Mouse (Mus musculus): ENCODE results near the gene Aldh1a3.
A peak's percentile ranks its signal among the peaks of the same experiment; 100 is the strongest.

Gene Aldh1a3

DNA sequence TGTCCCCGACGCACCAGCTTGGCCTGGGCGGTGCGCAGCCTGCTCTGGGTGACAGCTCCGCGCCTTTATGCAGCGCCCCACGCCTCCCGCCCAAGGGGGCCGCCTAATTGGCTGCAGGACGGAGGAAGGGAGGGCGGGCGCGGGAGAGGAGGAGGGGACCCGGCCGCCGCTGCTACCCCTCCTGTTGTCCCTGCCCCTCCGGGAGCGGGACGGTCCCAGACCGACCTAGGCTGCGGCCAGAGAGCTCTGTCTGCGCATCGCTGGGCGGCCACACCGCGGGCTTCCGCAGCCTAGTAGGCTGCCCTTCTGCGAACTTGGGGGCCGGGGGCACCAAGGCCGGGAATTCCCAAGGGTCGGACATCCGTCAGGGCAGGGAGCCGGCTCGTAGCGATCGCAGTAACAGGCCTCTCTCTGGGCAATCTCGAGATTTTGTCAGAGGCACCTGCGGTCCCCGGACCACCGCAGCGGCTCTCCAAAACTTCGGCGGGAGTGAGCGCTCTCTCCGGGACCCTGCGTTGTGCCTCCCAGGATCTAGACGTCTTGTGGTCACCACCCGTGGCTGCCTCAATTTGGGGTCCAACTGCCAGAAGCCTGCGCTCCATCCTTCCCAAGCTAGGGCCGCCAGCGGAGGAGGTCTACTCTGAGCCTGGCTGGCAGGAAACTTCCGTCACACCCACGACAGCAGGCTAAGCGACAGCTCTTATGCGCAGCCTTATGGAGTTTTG, at the start of gene Aldh1a3:
TSS of gene Aldh1a3 (minus strand) at position 81 of the 725 bp plus-strand sequence.
- peak; percentile 49 to 76 for DNase-seq

DNA sequence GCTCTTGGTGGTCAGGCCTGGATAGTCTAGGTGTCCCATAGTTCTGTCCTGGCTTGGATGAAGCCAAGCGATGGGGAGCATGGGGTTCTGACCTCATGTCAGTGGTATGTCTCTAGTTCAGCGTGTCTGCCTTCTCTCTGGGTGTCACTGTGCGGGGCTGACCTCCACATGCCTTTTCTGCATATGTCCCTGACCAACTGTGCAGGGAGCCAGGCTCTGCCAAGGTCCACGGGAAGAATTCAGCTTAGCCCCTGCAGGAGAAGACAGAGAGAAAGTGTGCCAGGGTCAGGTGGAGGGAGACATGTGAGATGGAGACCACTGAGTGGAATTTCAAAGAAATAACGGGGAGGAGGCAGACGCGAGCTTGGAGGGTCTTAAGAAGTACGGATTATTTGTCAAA, 49.0 kb upstream of the Aldh1a3 start:
- DNase-seq = no peak

DNA sequence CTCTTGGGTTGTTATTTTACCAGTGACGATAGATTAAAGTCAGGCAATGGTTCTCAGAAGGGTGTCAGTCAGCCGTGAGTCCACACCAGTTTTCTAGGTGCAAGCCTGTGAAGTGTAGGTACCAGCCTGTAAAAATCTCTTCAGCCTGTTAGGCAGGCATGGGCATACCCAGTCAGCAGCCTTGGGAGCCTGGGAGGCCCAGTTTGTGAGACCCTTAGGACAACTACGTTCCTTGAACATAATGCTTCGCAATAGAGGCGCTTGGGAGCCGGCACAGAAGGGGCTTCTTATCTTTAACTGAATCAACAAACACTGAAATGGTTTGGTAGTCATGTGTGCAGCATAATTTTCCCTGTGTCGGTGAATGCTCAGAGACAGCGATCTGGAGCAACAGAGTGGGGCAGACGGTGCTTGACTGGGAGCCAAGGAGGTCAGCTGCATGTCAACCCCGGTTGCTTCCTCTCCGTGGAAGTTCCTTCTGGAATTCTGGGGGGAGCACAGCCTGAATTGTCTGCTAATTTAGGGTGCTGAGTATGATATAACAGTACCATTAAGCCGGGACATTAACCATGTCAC, 44.4 kb upstream of the Aldh1a3 start:
- no peak for DNase-seq

DNA sequence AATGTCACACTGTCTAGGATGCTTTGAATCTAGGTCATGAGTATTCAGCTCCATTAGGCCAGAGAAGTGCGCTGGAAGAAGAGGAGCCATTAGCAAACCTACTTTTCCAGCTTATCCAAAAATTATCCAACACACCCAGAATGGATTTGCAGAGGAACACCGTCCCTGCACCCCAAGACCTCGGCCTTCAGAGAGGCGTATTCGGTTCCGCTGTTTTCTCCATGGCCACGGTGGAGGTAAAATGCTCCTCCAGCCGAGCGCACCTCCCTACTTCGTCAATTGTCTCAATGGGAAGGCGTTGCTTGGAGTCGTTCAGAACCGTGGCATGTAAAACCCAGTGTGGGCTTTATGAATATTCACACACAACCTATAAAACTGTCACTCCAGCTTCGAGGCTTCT, 39.3 kb upstream of the Aldh1a3 start:
- no peak for DNase-seq

DNA sequence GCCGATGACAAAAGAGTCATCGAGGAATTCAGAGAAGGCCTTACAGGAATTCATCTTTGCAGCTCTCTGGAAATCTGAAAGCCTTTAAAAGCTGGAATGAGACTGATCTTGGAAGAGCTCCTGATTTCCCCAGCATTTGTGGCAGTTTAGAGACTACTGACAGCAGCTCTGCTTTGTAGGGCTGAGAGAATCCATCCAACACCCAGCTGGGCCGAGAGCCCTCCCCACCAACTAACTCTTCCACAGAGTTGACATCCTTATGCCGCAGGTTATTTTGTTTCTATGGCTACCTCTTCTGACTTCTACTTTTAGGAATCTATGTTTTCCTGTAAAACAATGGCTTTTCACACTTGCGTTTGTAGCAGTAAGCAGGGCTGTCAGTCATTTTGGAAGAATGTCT, 37.9 kb upstream of the Aldh1a3 start:
- DNase-seq = no peak

DNA sequence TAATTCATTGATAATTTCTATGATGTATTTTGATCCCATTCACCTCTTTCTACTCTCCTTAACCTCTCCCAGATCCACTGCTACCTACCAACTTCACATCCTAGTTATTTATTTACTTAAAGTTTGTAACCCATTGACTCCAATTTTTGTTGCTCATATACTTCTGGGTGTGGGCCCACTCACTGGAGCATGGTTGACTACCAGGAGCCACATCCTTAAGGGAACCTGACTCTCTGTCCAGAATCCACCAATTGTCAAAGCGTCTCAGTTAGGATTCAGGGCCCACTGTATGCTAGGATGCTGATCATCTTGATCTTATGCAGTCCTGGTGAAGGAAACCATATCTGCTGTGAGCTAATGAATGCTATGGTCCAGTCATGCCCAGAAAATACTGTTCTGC, 35.8 kb upstream of the Aldh1a3 start:
- DNase-seq = no peak

DNA sequence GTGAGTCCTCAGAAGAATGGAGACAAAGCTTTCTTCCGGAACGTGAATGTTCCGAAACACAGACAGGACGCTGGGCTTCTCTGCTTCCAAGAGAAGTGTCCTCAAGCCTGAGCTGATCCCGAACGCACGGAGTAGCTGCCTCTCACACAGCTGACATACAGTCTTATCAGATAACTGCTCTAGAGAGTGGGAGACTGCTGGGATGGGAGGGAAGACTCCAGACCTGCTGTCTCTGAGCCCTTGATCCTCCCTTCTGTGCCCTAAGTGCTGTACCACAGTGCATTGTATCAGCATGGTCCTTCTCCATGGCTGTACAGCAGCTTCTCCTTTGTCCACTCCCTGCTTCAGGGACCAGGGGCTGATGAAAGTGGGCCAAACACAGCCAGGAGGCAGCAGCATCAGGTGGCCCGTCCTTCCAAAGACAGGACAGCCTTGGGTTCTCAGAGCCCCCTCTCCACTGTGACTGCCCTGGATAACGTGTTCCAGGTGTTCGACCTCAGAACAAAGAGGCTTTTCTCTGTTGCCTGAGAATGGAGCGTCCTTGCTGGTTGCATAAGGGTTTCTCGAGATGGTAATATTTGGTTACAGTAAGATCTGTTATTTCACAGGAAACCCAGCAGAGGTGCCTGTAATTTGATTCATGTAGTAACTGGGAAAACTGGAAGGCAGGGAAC, 24.4 kb upstream of the Aldh1a3 start:
- DNase-seq = no peak

DNA sequence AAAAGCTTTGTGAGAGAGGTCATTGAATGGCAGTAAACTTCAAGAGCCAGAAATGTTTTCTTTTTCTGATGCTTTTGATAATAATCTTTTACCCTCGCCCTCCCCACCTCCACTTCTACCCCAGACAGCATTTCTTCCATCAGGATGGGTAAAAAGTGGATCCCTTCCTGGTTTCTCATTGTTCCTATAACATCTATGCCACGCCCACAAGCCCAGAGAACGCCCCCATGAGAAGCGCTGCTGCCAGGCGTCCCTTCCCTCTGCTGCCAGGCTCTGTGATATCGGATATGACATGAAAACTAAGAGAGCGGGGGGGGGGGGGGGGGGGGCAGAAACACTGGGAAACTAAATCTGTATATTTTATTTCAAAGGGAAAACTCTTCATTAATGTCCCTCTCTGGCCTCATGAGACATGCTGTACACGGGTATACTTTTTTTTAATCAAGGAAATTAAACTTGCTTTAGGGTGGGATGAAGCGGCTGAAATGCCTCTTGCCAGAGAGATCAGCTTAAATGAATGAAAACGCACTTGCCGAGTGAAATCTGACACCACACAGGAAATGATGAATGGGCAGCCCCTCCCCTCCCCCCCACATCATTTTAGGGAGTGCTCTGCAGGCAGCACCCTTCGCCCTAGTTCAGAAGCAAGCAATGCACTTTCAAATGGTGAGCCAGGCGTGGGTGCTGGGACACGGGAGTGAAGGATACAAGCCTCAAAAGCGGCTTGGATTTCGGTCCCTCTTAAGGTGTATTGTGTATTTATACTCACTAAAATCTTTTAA, 22.8 kb upstream of the Aldh1a3 start:
- peak in 1 of 2 experiments; percentile 33 for DNase-seq

DNA sequence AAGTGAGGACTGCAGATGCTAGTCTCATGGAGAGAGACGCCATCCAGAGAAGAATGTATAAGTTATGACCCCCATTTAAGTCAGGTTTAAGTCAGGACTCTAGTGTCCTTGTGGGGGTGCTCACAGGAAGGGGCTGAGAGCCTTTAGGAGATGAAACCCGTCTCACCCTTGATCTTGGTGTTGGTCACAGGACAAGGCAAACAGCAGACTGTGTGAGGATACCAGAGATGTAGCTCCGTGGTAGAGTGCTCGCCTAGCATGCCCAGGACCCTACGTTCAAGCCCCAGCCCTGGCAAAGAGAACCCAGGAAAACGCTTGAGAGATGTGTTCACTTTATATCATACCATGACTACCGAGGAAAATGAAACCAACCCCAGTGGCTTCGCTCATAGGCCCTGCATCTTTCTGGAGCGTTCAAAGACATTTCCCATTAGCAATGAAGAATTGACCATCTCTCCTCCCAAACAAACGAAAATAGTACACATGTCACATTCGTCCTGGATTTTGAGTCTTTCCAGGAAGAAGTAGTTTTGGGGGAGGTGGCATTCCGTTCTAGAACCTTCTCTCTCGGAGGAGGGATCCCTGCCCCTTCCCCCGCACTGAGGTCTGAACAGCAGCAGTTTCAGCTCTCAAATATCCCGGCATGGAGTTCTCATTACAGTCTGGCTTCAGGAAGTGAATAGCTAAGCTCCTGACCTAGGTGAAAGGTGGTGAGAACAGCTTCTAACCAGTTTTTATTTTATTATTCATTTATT, 21.6 kb upstream of the Aldh1a3 start:
- no peak for DNase-seq

DNA sequence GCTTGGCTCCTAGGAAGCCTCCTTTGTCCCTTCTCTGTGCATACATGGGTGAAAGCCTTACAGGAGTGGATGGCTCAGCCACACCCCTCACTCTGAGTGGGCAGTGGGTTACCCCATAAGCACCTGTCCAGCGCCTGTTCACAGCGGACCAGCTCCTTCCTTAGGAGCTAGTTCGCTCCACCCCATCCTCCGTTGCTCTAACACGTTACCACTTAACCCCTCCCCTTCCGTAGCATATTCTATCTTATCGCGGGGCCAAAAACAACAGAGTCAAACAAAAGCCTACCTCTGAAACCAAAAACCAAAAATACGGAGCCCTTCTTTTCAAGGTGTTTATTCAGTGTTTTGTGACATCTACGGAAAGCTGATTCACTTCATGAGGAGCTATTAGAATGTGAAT, 21.0 kb upstream of the Aldh1a3 start:
- DNase-seq = no peak

DNA sequence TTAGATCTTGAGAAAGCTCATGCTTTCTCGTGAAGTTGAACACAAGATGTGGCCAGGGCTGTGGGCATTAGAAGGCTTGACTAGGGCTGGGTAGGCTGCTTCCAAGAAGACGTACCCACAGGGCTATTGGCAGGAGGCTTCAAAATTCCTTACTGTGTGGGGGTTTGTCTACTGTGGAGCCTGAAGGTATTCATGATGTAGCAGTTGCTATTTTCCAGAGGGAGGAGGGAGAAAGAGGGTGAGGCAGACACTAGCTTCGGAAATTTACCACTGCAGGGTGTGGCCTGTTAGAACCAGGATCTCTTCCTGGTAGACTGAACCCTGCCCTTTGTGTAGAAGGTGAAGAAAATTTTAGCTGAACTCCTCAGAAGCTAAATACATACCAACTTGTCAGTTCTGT, 19.5 kb upstream of the Aldh1a3 start:
- no peak for DNase-seq

DNA sequence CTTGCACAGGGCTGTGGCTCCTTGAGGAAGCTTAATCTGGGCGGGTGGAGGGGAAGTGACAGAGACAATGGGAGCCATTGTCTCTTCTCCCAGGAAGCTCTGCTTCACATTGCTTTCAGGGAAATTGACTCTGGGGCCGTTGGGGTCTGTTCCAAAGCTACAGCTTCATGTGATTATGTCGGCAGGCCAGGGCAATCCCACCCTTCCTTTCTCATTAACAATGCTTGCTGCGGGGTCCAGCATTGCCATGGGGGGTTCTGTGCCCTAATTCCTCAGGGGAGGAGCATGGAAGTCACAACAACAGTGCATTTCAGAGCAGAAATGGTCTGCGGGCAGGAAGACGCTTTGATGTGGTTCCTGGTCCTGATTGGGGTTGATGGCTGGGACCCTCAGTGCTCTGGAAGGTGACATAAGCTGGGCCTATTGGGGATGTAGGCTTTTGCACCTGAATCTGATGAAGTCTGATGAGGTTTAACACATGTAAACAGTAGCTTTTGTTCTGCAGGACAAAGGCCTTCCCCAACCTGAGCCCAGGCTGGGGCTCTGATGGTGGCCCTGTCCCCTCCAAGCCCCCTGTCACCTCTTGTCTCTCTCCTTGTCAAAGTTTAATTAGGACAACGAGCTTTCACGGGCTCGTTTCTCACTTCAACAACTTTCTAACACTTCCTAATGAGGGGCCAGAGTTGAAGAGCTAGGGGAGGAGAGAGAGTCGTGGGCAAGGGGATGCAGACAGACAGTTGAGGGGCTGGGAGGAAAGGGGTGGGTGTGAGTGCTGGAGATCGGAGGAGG, 18.0 kb upstream of the Aldh1a3 start:
- no peak for DNase-seq

DNA sequence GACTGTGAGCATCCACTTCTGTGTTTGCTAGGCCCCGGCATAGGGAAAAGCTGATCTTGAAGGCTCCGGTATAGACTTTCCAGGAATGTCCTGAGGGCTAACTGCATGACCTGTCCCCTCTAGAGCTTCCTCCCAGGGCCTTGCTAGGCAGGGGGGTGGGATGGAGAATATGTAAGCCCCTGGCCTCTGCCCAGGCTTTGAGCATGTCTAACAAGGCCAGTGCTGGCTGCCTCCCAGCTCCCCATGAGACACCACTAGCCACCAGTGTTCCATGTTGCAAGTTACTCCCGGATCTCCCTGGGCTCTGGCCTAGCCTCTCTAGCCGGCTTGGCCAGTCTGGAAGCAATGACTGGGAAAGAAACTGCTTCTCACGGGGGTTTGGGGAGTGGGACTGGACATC, 17.4 kb upstream of the Aldh1a3 start:
- DNase-seq = no peak

DNA sequence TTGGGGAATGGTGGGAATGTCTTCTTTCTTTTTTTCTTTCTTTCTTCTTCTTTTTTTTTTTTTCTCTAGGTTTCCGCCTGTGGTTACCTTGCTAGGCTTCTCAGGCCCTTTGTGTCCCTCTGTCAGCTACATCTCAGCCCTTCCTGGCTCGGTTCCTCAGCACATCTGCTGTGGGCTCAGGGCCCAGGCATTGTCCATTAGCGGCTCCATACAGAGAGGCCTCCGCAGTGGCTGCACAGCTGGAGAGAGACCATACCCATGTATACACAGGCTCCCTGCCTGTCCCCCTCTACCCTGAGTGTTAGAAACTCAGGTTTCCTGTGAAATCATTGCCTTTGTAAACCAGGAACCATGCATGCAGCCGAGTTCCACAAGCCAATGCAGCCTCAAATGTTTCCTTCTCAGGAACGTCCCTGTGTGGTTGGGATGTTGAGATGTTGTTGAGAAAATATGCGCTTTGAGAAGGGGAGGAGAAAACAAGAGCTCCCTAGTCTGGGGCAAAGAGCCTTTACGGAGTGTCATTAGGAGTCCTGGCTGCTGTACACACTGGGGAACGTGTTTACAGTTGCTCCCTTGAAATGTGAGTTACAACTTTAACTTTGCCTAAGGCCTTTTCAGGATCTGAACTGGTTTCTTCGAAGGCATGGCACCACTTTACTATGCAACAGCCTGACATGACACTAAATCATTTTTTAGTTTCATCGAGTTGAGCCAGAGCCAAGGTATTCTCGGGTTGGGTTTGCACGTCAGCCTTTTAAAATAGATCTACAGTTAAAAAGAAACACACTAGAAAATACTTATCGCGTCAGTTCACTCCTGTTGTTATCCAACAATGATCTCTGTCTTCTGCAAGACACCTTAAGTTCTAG, 15.4 kb upstream of the Aldh1a3 start:
- no peak for DNase-seq

DNA sequence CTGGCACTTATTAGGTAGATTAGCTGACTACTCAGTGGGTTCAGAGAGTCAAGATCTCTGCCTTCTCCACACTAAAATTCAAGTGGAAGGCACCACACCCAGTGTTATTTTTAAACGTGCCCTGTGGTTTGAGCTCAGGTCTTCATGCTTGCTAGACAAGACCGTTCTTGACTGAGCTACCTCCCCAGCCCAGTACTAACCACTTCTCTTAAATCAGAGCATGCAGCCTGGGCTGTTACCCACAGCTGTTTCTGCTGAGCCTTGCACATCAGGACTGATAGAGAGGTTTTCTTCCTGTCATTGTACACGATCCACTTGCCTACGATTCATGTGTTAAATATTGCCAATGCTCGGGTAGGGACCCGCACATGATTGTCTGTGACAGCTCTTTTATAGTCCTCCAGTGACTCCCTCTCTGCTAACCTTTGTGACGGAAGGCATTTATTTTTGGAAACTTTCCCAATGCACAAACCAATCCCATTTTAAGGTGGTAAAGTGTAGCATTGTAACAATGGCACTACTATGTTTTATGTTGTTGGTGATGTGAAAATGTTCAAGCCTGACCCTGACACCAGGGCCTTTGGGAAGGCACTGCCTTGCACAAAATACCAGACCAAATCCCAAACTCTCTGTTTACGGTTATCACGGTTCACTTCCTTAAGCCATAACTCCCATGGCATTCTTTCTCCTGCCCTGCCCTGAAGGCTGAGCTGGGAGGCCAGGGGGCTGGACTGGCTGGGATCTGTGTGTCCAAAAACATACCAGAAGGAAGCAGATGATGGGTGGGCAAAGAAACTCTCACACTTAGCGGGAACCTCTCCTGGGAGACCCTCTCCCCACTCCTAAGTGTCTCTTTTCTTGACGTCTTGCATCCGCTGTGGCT, 11.7 kb upstream of the Aldh1a3 start:
- no peak for DNase-seq

DNA sequence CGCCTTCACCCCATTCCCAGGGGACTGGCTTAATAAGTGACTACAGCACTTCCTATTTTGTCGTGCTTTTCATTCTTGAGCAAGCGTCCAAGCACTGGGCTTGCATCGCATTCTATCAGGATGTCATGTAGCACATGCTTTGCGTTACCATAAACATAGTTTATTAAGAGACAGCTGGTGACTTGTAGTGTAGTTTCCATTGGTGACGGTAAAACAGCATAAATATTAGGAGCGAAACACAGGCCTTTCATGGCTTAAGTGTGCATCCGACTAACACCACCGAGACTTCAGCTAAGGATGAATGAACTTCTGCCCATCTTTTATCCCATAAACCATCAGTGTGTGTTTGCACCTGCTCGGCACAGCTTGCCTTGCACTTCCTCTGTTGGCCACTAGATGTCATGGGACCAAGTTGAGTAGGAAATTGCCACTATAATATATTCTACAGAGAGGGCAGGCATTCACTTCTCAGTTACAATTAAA, 7.2 kb upstream of the Aldh1a3 start:
- DNase-seq = peak; percentile 69 to 80

DNA sequence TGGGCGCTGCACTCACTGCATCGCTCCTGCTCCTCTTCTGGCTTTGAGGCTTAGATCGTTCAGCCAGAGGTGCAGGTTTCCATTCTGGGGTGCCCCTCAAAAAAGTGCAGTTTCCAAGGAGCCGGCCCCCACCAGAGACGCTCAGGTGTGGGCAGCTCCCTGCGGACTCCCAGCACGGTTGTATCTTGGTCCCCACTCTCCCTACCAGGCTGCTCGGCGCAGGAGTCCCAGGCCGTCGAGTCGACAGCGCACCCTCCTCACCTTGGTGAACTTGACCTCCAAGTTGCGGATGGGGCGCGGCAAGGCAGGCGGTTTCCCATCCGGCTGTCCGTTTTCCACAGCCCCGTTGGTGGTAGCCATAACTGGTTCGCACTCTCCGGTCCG, 272 bp downstream of the Aldh1a3 start:
- no peak for DNase-seq

DNA sequence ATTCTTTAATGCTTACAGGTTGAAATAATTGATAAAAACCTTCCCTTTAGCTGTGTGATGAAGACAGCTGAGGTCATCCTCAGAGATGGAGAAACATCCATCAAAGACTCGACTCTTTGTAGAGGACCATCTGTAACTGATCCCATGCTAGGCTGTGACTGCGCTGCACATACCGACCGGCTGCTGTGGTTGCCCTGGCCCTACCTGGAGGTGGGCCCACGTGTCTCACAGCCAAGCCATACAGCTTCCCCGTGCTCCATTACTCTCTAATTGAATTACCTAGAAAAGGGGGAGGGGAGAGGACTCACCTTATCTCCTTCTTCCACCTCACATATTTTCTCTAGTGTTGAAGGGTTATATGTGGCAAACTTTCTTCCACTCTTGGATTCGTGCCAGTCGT, 5.4 kb downstream of the Aldh1a3 start:
- no peak for DNase-seq

DNA sequence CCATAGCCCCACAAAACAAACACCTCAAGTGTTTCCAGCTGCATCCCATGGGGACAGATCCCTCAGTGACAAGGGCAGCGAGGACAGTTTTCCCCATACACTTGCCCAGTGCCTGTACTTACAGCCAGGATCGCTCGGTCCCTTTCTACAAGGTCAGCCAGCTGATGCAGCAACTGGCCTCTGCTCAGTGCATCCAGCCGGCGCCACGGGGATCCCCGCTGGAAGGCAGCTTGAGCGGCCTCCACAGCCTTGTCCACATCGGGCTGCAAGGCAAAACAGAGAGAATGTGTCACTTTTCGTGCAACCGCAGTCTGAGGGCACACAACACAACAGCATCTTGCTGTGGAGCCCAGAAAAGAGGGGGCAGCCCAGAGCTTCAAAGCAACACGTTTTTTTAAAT, 8.3 kb downstream of the Aldh1a3 start:
- no peak for DNase-seq

DNA sequence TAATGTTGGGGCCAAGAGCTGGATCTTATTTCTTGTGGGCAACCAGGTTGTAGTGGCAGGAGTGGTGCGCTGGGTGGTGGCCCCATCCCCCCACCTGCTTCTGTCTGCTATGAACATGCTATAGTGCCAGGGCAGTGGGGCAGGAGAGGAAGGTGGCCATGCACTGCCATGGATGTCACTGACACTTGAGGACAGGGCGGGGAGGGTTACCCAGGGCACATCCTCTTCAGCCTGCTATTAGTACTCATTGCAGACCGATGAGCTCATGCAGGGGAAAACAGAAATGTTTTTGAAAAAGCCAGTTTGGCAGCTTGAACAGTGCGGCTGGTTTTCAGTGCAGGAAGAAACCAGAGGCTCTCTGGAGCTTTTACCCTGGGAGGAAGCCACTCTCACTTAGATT, 10.5 kb downstream of the Aldh1a3 start:
- peak; percentile 3 to 40 for DNase-seq

Data from kidney, postnatal 25 days (tissue).